Mouse (Mus musculus) testis, adult 2 months (tissue): ENCODE data around the gene Arhgef28.

Experiments
- CTCF ChIP-seq: fragments of 200-500 bp; IDR thresholded peaks from 2 replicates; pipeline ENCODE4 v1.5.1; 2012; ENCODE audit warnings: low read depth, mild to moderate bottlenecking, inconsistent platforms, low read length, moderate library complexity; ENCODE audit not compliant: control insufficient read depth, insufficient read depth, insufficient replicate concordance
- POLR2A ChIP-seq: fragments of 200-500 bp; IDR thresholded peaks from 2 replicates; pipeline ENCODE4 v1.6.1; 2012; ENCODE audit warnings: low read depth, mild to moderate bottlenecking, inconsistent platforms, low read length, moderate library complexity; ENCODE audit not compliant: control insufficient read depth

GRCm38 (mm10) chr13:98021906-98022305 is 184.3 kb downstream of the Arhgef28 start:
- TF ChIP-seq CTCF (no peak), POLR2A (no peak)
